Mouse (Mus musculus): ENCODE data around the gene Gm11114. TPM values are rescaled to one million over a fixed set of nuclear protein-coding genes. Genes with fewer than 3 reads are reported as not detected.
A peak's percentile ranks its signal among the peaks of the same experiment; 100 is the strongest.

Gm11114 gene
- polyA plus RNA-seq, 1 experiment from 2014 or later, result not detected

DNA sequence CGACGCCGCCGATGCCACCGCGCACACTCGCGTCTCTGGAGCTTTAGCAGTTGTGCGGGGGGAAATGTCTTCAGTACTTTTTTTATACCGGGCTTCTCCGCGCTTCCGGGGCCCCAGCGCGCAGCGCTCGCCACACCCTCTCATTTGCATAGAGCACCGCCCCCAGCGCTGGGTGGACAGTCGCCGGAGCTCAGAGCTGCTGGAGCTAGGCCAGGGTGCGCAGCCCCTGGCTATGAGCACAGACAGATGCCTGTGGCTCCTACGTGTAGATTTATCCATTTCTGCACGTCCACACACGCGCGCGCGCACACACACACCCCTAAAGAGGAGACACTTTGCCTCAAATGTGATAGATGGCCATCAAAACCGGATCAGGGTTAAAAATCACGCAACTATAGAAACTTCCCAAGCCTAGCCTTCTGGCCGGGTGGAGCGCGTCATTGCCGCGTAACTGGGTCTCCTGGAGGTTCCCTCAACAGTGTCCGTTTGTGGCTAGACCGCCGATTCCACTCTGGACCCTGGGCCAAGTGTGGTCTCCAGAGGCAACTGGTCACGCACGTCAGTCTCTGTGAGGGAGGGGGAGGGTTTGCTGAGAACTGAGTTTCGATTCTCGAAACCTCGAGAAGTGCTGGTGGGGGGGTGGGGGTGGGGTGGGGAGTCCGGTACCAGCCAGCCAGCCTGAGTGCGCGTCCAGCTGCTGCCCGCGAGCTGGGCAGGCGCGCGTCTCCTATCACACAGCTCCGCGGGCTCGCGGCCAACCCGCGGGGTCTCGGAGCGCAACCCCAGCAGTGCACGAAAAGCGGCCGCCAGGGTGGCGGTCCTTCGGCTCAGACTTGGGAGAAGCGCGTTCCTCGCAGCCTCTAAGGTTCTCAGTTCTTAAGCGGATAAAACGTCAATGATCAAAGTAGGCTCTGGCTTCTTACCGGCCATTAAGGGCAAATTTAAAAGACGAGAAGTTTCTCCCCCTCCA, 15.0 kb downstream of the Gm11114 start, which contains the start of gene Tent5a:
Gene Tent5a (minus strand): TSS at position 107 of the 970 bp plus-strand sequence.
- no peaks in the 10 kb centered on the region for H3K9me3 ChIP-seq
- peak within 1 kb of the TSS; percentile 57; the same call in 1 of the 2 replicates for H3K27ac ChIP-seq
- H3K4me1 ChIP-seq, result no peaks in the 10 kb centered on the region
- peak; percentile 90 for ATAC-seq (ENCODE audit: insufficient number of reproducible peaks, insufficient read depth, low FRiP score, low TSS enrichment)
- H3K9ac ChIP-seq, result peak within 1 kb of the TSS; percentile 60
- peaks cover 22% of the 10 kb centered on the region for H3K27me3 ChIP-seq
- peak within 1 kb of the TSS; percentile 74 for H3K4me3 ChIP-seq
- WGBS, result under 1% methylated on average over 72 of the region's 72 CpGs
- no peaks in the 10 kb centered on the region for H3K36me3 ChIP-seq
- peak within 1 kb of the TSS; percentile 91 for H3K4me2 ChIP-seq (replicated peaks)

- peak overlapping the region; percentile 91 for H3K4me2 ChIP-seq (replicated peaks)
- H3K27ac ChIP-seq, result 0 out of 2 replicates have a peak overlapping the region, but pooled peaks have one; percentile 23
- H3K9ac ChIP-seq, result peak overlapping the region; percentile 60
- no peaks in the 10 kb centered on the region for H3K36me3 ChIP-seq
- peaks cover 22% of the 10 kb centered on the region for H3K27me3 ChIP-seq
- peak overlapping the region; percentile 74 for H3K4me3 ChIP-seq
- no peaks in the 10 kb centered on the region for H3K4me1 ChIP-seq
- ATAC-seq (ENCODE audit: insufficient number of reproducible peaks, insufficient read depth, low FRiP score, low TSS enrichment), result peak; percentile 54; the same call in 1 of the 2 replicates
- no peaks in the 10 kb centered on the region for H3K9me3 ChIP-seq
- under 1% methylated on average over 16 of the region's 16 CpGs for WGBS
Observed at GRCm38 (mm10) chr9:85328259-85328658, 15.7 kb downstream of the Gm11114 start.

GRCm38 (mm10) chr9:85331521-85331920, 18.9 kb downstream of the Gm11114 start:
- Histone ChIP-seq H3K4me1 (no peaks in the 10 kb centered on the region), H3K27ac (no peak overlapping the region), H3K4me3 (no peak overlapping the region), H3K9me3 (no peaks in the 10 kb centered on the region), H3K4me2 (replicated peaks) (no peak overlapping the region), H3K36me3 (no peaks in the 10 kb centered on the region), H3K27me3 (peaks cover 6% of the 10 kb centered on the region; the same call in 1 of the 2 replicates), H3K9ac (no peak overlapping the region)
- no peak for ATAC-seq (ENCODE audit: insufficient number of reproducible peaks, insufficient read depth, low FRiP score, low TSS enrichment)
- 76% methylated on average over 2 of the region's 2 CpGs for WGBS

DNA sequence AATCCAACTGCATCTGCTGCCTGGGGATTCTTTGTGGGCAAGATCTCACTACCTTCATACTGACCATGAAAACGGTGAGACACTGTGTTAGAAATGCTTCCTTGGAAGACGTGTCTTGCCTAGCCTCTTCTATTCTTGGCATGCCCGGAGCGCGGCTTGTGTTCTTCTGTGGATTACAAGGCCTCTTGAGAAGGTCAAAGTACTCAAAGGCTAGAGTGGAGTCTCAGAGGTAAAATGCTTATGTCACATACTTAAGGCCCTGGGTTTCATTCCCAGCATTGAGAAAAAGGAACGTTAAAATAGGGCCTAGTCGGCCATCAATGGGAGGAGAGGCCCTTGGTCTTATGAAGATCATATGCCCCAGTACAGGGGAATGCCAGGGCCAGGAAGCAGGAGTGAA, 23.5 kb downstream of the Gm11114 start:
- Histone ChIP-seq H3K36me3 (no peaks in the 10 kb centered on the region), H3K4me2 (replicated peaks) (no peak overlapping the region), H3K4me3 (no peak overlapping the region), H3K4me1 (no peaks in the 10 kb centered on the region), H3K9me3 (no peaks in the 10 kb centered on the region), H3K27ac (no peak overlapping the region), H3K27me3 (no peaks in the 10 kb centered on the region), H3K9ac (no peak overlapping the region)
- ATAC-seq (ENCODE audit: insufficient number of reproducible peaks, insufficient read depth, low FRiP score, low TSS enrichment), result no peak
- 88% methylated on average over 7 of the region's 7 CpGs for WGBS

- H3K27me3 ChIP-seq, result no peaks in the 10 kb centered on the region
- no peak overlapping the region for H3K4me3 ChIP-seq
- H3K27ac ChIP-seq, result no peak overlapping the region
- H3K9ac ChIP-seq, result no peak overlapping the region
- H3K36me3 ChIP-seq, result no peaks in the 10 kb centered on the region
- H3K9me3 ChIP-seq, result no peaks in the 10 kb centered on the region
- no peak for ATAC-seq (ENCODE audit: insufficient number of reproducible peaks, insufficient read depth, low FRiP score, low TSS enrichment)
- WGBS, result 72% methylated on average over 3 of the region's 3 CpGs
- no peaks in the 10 kb centered on the region for H3K4me1 ChIP-seq
- no peak overlapping the region for H3K4me2 ChIP-seq (replicated peaks)
Observed at GRCm38 (mm10) chr9:85340303-85340702, 27.7 kb downstream of the Gm11114 start.

DNA sequence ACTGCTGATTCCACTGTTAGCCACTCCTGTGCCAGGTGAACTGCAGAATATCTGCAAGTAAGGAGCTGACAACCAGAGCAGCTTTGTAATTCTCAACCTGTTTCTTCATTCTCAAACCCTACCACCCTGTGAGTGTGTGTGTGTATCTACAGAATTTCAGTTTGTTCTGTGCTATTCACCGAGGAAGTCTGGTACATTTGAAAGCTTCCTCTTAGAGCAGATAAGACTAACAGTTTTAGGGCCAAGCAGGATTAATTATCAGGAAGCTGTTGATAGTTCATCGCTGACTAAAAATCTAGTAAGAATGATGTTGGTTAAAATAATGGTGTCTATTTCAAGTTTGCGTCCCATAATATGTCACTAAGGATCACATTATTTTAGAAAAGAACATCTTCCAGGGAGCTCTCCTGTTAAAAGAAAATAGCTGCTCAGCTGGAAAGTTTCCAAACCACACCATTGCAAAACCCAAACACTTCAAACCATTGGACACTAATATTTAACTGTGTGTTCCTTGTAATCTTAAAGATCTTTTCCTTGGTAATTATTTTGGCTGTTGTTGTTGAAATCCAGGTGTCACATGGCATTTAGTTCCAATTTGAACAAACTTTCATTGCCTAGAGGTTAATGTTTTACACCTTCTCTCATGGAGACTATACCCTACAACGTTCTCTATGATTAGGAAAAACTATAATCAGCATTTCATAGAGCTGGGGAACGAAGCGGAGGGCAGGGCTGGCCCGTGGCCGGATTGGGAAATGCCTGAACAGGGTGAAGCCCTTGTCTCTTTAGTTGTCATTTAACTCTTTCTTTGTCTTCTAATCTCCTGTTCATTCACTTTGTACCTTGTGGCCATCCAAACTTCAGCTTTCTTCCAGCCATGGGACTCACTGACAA, 30.6 kb downstream of the Gm11114 start:
- H3K9ac ChIP-seq, result no peak overlapping the region
- ATAC-seq (ENCODE audit: insufficient number of reproducible peaks, insufficient read depth, low FRiP score, low TSS enrichment), result no peak
- no peak overlapping the region for H3K4me3 ChIP-seq
- no peaks in the 10 kb centered on the region for H3K27me3 ChIP-seq
- no peak overlapping the region for H3K27ac ChIP-seq
- H3K36me3 ChIP-seq, result no peaks in the 10 kb centered on the region
- no peaks in the 10 kb centered on the region for H3K9me3 ChIP-seq
- 80% methylated on average over 8 of the region's 8 CpGs for WGBS
- no peak overlapping the region for H3K4me2 ChIP-seq (replicated peaks)
- no peaks in the 10 kb centered on the region for H3K4me1 ChIP-seq

DNA sequence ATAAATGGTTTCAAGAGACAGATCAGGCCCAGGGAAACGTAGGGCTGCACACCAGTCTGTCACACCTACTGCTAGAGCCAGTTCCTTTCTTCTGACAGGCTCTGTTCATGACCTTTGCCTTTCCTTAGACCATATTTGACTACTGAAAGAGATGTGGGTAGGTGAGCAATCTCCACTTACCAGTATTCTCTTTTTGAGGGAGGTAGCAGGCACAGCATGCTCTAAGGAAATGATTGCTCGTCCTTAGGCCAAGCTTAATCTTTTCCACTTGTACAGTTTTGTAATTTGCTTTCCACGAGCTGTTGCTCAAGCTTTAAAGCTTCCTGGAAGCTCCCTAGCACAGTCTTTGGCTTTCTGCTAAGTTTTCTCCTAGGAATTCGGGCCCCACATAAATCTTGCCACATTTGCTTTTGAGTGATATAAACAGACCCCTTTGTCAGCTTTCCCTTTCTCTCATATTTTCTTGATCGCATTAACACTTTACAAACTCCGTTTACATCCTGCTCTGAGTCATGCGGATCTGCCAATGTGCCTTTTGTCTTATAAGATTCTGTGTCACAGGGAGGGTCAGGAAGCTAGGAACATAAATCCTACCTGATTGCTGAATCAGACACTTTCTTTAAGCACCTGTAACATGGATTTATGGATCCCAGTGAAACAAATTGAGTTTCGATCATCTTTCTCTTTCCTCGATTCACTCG, 35.4 kb downstream of the Gm11114 start:
- no peak for ATAC-seq (ENCODE audit: insufficient number of reproducible peaks, insufficient read depth, low FRiP score, low TSS enrichment)
- no peaks in the 10 kb centered on the region for H3K9me3 ChIP-seq
- WGBS, result 75% methylated on average over 10 of the region's 10 CpGs

DNA sequence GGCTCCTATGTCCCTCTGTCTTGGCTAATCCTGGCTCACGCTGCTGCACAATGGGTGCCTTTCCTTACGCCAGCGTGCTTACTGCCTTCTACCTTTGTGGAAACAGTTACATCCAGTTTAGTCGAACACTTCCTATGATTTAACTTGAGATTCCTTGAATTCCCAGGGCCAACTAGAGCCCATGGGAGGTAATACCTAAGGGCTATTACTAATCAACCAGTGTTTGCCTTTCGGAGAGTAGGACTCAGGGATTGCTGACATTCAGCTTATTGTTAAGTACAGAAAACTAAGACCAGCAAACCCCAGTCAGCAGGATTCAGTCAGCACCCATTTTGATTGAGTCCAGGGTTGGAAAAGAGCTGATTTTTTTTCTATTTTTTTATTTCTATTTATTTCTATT, 43.0 kb downstream of the Gm11114 start:
- Histone ChIP-seq H3K4me2 (replicated peaks) (no peak overlapping the region), H3K36me3 (no peaks in the 10 kb centered on the region), H3K4me1 (no peaks in the 10 kb centered on the region), H3K9ac (no peak overlapping the region), H3K27ac (no peak overlapping the region), H3K9me3 (no peaks in the 10 kb centered on the region), H3K4me3 (no peak overlapping the region), H3K27me3 (no peaks in the 10 kb centered on the region)
- WGBS, result 70% methylated on average over 5 of the region's 5 CpGs
- ATAC-seq (ENCODE audit: insufficient number of reproducible peaks, insufficient read depth, low FRiP score, low TSS enrichment), result no peak

More for the DNA sequence above, 35.4 kb downstream of the Gm11114 start:
- H3K4me1 ChIP-seq, result no peaks in the 10 kb centered on the region
- H3K9ac ChIP-seq, result no peak overlapping the region
- H3K4me3 ChIP-seq, result no peak overlapping the region
- H3K27me3 ChIP-seq, result no peaks in the 10 kb centered on the region
- H3K27ac ChIP-seq, result no peak overlapping the region
- H3K36me3 ChIP-seq, result no peaks in the 10 kb centered on the region
- no peak overlapping the region for H3K4me2 ChIP-seq (replicated peaks)

- WGBS, result 74% methylated on average over 7 of the region's 7 CpGs
- H3K4me1 ChIP-seq, result no peaks in the 10 kb centered on the region
- ATAC-seq (ENCODE audit: insufficient number of reproducible peaks, insufficient read depth, low FRiP score, low TSS enrichment), result no peak
Observed at GRCm38 (mm10) chr9:85357154-85357860, 44.7 kb downstream of the Gm11114 start.

More at GRCm38 (mm10) chr9:85357154-85357860, 44.7 kb downstream of the Gm11114 start:
- no peak overlapping the region for H3K4me2 ChIP-seq (replicated peaks)
- no peaks in the 10 kb centered on the region for H3K36me3 ChIP-seq
- H3K9ac ChIP-seq, result no peak overlapping the region
- no peaks in the 10 kb centered on the region for H3K9me3 ChIP-seq
- no peaks in the 10 kb centered on the region for H3K27me3 ChIP-seq
- no peak overlapping the region for H3K27ac ChIP-seq
- no peak overlapping the region for H3K4me3 ChIP-seq

Data from embryonic facial prominence, embryonic 12.5 days (tissue).